ENCODE assay signal across 7 mouse cellular contexts in the genomic region with DNA sequence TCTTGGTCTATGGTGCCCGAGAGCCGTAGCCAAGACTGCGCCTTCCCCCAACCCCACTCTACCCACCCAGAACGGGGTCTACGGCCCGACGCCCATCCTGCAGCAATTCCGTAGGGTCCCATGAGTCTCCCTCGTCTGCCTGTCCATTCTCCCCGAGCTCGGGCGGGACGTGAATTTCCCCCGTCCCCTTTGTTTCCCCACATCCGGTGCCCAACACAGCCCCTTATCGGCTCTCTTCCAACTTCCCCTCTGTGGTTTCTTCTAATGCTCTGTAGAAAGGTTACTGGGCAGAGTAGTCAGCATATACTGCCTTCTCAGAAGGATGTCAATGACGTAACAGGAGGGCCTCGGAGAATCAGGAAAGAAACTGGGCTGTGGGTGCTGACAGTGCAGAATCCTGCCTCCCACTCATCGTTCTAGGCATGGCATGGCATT. TPM values are rescaled to one million over a fixed set of nuclear protein-coding genes. Genes with fewer than 3 reads are reported as not detected.
DNase-seq lines count a peak whose midpoint lies in the region; ATAC-seq lines count a peak whose summit lies in the region.

No protein-coding gene starts in this region.

- H3K4me1 ChIP-seq in hindbrain, embryonic 13.5 days (replicated peaks): no peaks in the 10 kb centered on the region

- no peak overlapping the region for H3K9ac ChIP-seq in hindbrain, embryonic 13.5 days

- no peaks in the 10 kb centered on the region for H3K27me3 ChIP-seq in hindbrain, embryonic 13.5 days

- no peak overlapping the region for H3K4me3 ChIP-seq in hindbrain, embryonic 13.5 days

- ATAC-seq in CD4-positive, CD25-positive, alpha-beta regulatory T cell, adult 4 months: peak; percentile 97
- ATAC-seq in hematopoietic stem cell, adult 5-6 weeks (replicated peaks in 1 of 2; ENCODE audit: insufficient read depth in 1 of 2, low FRiP score in 2 of 2, low TSS enrichment in 1 of 2, low read depth in 1 of 2, poor library complexity in 2 of 2, severe bottlenecking in 2 of 2): peak; percentile 97
- no peak for ATAC-seq in hindbrain, embryonic 13.5 days (ENCODE audit: low FRiP score)

- no peaks in the 10 kb centered on the region for H3K36me3 ChIP-seq in hindbrain, embryonic 13.5 days

- no peak overlapping the region for H3K27ac ChIP-seq in hindbrain, embryonic 13.5 days

- peak; percentile 97 for DNase-seq in MEL-GATA-1-ER (ENCODE audit: extremely low read depth, low read depth)
- peak; percentile 10 to 21 for DNase-seq in monocyte, adult 2 months (ENCODE audit: low read depth in 1 of 2, low spot score in 2 of 2)
- DNase-seq in kidney, postnatal 14 days: no peak
- no peak for DNase-seq in ovary, adult 18-20 months (ENCODE audit: low spot score)

- no peaks in the 10 kb centered on the region for H3K9me3 ChIP-seq in hindbrain, embryonic 13.5 days

- H3K4me2 ChIP-seq in hindbrain, embryonic 13.5 days: no peak overlapping the region

- WGBS in hindbrain, embryonic 13.5 days: 91% methylated on average over 19 of the region's 19 CpGs

RNA-seq across cellular contexts. Expression of a gene that starts 50.4 kb away (rescaled TPM):
- polyA plus RNA-seq in CD4-positive, CD25-positive, alpha-beta regulatory T cell, adult 4 months (2017; shearing (Covaris generic)): 100 to 1,000 TPM in 1 of 2 experiments, 10 to 100 TPM in 1; 90.9 to 104 TPM
- total RNA-seq in hematopoietic stem cell, adult 5-6 weeks (2017): 14.5 and 15.1 TPM in 2 replicates
- 5.3 and 5.5 TPM in 2 replicates for polyA plus RNA-seq in hindbrain, embryonic 13.5 days (2015; fragmentation: Nextera tagmentation; extraction: Ambion mirVana)

Comparison
In these comparisons a context has a peak if more than half of its experiments do, and no peak if none do; other contexts are left out.
1. DNase-seq: peak in MEL-GATA-1-ER (single experiment) and monocyte, adult 2 months (2 of 2); none in kidney, postnatal 14 days (single experiment) and ovary, adult 18-20 months (single experiment).
2. RNA of a gene that starts 50.4 kb away (polyA plus RNA-seq): 90.9 to 104 TPM in CD4-positive, CD25-positive, alpha-beta regulatory T cell, adult 4 months; 5.3 to 5.5 TPM in hindbrain, embryonic 13.5 days; every median in the first group is over 10 times any median in the second.